Mouse (Mus musculus) stomach, postnatal 0 days (tissue): ENCODE results near the gene B3galnt2.

Experiments used
- CTCF ChIP-seq: IDR thresholded peaks from 2 replicates; pipeline ENCODE4 v1.5.1; 2016; ENCODE audit warnings: antibody characterized with exemption, low read depth, mild to moderate bottlenecking, moderate library complexity
- EP300 ChIP-seq: optimal IDR thresholded peaks from 2 replicates; pipeline ENCODE3; 2016; ENCODE audit warnings: antibody characterized with exemption

DNA sequence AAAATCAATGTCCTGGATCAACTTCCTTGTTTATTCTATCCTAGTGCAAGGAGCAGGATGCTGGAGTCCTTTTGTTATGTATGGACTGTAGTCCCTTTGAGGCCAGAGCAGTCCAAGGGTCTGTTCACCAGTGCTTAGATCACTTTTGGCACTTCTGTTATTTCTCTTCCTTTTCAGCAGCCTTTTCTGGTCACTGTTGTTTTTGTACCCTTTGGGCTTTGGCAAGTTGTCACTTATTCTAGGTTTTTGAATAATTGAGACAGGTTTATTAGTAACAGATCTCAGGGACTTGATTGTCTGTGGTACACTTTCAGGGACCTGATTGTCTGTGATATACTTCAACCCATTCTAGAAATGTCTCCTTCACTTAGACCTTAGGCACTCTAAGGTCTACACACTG lies 31.7 kb upstream of the B3galnt2 start:
- TF ChIP-seq CTCF (no peak), EP300 (no peak)
